Mouse (Mus musculus): ENCODE results near the gene Slc2a6.

GRCm38 (mm10) chr2:26997993-26998392 lies 29.8 kb downstream of the Slc2a6 start:
- TF ChIP-seq POLR2A (IDR thresholded peaks at IDR 0.05; ENCODE audit: borderline replicate concordance, insufficient read depth, low read length) (no peak), CTCF (IDR thresholded peaks at IDR 0.05; ENCODE audit: borderline replicate concordance, insufficient read depth, low read depth, low read length) (no peak)
